Comparison of ENCODE assay signal across 24 mouse cellular contexts in genomic region chr3:127515251-127515650, GRCm38 (mm10).
"Had no signal": no experiment of that assay in that cellular context is flagged by ENCODE, and none has a peak within 500 bp of the region (broad histone marks: within the 10 kb centered on the region; RNA-seq: fewer than 3 reads in every experiment).

No protein-coding gene starts in this region.

- H3K27ac ChIP-seq: kidney, embryonic 15.5 days; left cerebral cortex, adult 2 months; limb, embryonic 12.5 days; limb, embryonic 15.5 days; liver, embryonic 15.5 days; lung, embryonic 15.5 days; macrophage; midbrain, embryonic 12.5 days; midbrain, embryonic 15.5 days; neural tube, embryonic 12.5 days; neural tube, embryonic 15.5 days; stomach, postnatal 0 days had no signal

- DNase-seq: kidney, adult 11 months; kidney, adult 8-10 months; kidney, postnatal 10 days; kidney, postnatal 4 days; left cerebral cortex, postnatal 4 days; lung, adult 18-20 months; lung, postnatal 14 days; right cerebral cortex, postnatal 14 days; right cerebral cortex, postnatal 4 days; thymus, adult 2 months; thymus, postnatal 14 days; thymus, postnatal 4 days had no signal

- H3K4me1 ChIP-seq: kidney, embryonic 15.5 days; limb, embryonic 12.5 days; limb, embryonic 15.5 days; liver, embryonic 15.5 days; lung, embryonic 15.5 days; midbrain, embryonic 12.5 days; midbrain, embryonic 15.5 days; neural tube, embryonic 12.5 days; neural tube, embryonic 15.5 days had no signal

- H3K4me3 ChIP-seq: kidney, embryonic 15.5 days; left cerebral cortex, adult 2 months; limb, embryonic 12.5 days; limb, embryonic 15.5 days; liver, embryonic 15.5 days; lung, embryonic 15.5 days; midbrain, embryonic 12.5 days; midbrain, embryonic 15.5 days; neural tube, embryonic 12.5 days; neural tube, embryonic 15.5 days had no signal
